ENCODE assay signal across 8 mouse cellular contexts in genomic region chr6:40393213-40393612, GRCm38 (mm10). TPM values are rescaled to one million over a fixed set of nuclear protein-coding genes. Genes with fewer than 3 reads are reported as not detected.
DNase-seq lines count a peak whose midpoint lies in the region; ATAC-seq and TF ChIP-seq lines count a peak whose summit lies in the region.
"Had no signal": no experiment of that assay in that cellular context is flagged by ENCODE, and none has a peak within 500 bp of the region (broad histone marks: within the 10 kb centered on the region; RNA-seq: fewer than 3 reads in every experiment).

No protein-coding gene starts in this region.

- no peak overlapping the region for H3K4me2 ChIP-seq in hindbrain, postnatal 0 days (ENCODE audit: low read depth, low read length)

- peak; percentile 99 for ATAC-seq in hindbrain, postnatal 0 days
- ATAC-seq in megakaryocyte progenitor cell, adult 5-6 weeks (replicated peaks; ENCODE audit: poor library complexity): peak; percentile 92

- no peaks in the 10 kb centered on the region for H3K27me3 ChIP-seq in hindbrain, postnatal 0 days (ENCODE audit: insufficient read depth, low read length)

- H3K4me3 ChIP-seq in hindbrain, postnatal 0 days (ENCODE audit: low read length): no peak overlapping the region

- peaks cover 5% of the 10 kb centered on the region; the same call in 1 of the 2 replicates for H3K36me3 ChIP-seq in hindbrain, postnatal 0 days (ENCODE audit: insufficient read depth, low read length)

- H3K9ac ChIP-seq in hindbrain, postnatal 0 days (replicated peaks; ENCODE audit: low read length): no peak overlapping the region

- no peaks in the 10 kb centered on the region for H3K9me3 ChIP-seq in hindbrain, postnatal 0 days (ENCODE audit: low read length)

- TF ChIP-seq CTCF in hindbrain, postnatal 0 days (IDR thresholded peaks at IDR 0.05; ENCODE audit: low read depth): peak; percentile 98

- no peak overlapping the region for H3K27ac ChIP-seq in hindbrain, postnatal 0 days

- H3K4me1 ChIP-seq in hindbrain, postnatal 0 days (ENCODE audit: insufficient read depth, low read length): no peaks in the 10 kb centered on the region

- peak; percentile 33 for DNase-seq in WW6 (ENCODE audit: low read depth, low spot score)
- peak; percentile 89 for DNase-seq in cerebellum, adult 9-10 months
- peak; percentile 91 to 97 for DNase-seq in frontal cortex, adult 2 months (ENCODE audit: extremely low spot score in 1 of 2, low spot score in 1 of 2)
- peak; percentile 96 for DNase-seq in hindbrain, postnatal 0 days (ENCODE audit: low spot score)
- DNase-seq in left cerebral cortex, adult 18-20 months (ENCODE audit: low spot score in 2 of 2): peak; percentile 88 to 91
- DNase-seq in right cerebral cortex, postnatal 4 days: peak; percentile 84

- WGBS in hindbrain, postnatal 0 days: 8% methylated on average over 3 of the region's 3 CpGs

RNA-seq across cellular contexts. Expression of gene E330009J07Rik, which starts 42.7 kb away (rescaled TPM):
- 24.1 and 24.5 TPM in 2 replicates for polyA plus RNA-seq in frontal cortex, adult 2 months (2012; rRNA removed)
- 28.0 and 29.1 TPM in 2 replicates for total RNA-seq in hindbrain, postnatal 0 days (2014; rRNA removed)
- polyA plus RNA-seq in hindbrain, postnatal 0 days (2015; fragmentation: Nextera tagmentation; extraction: Ambion mirVana): 9.9 and 12.8 TPM in 2 replicates
- 10 to 100 TPM; 60.6 to 72.1 TPM for total RNA-seq in left cerebral cortex, adult 18-20 months (2021)
- 7.0 and 9.2 TPM in 2 replicates for total RNA-seq in megakaryocyte progenitor cell, adult 5-6 weeks (2015)
- total RNA-seq in megakaryocyte progenitor cell, adult 5-6 weeks (2017): 12.3 and 12.5 TPM in 2 replicates

RNA-seq across cellular contexts. Expression of gene Wee2, which starts 45.7 kb away (rescaled TPM):
- polyA plus RNA-seq in frontal cortex, adult 2 months (2012; rRNA removed): 0.06 and 0.11 TPM in 2 replicates
- 0.10 TPM in 1 of 2 replicates, not detected in the other for total RNA-seq in hindbrain, postnatal 0 days (2014; rRNA removed)
- polyA plus RNA-seq in hindbrain, postnatal 0 days (2015; fragmentation: Nextera tagmentation; extraction: Ambion mirVana): 0.18 and 0.28 TPM in 2 replicates
- total RNA-seq in left cerebral cortex, adult 18-20 months (2021): under 1 TPM in 1 of 2 experiments, not detected in 1; 0.33 TPM
- total RNA-seq in megakaryocyte progenitor cell, adult 5-6 weeks (2015): not detected in 2 replicates
- not detected in 2 replicates for total RNA-seq in megakaryocyte progenitor cell, adult 5-6 weeks (2017)
- total RNA-seq: neutrophil, adult 5-6 weeks had no signal

Comparison
In these comparisons a context has a peak if more than half of its experiments do, and no peak if none do; other contexts are left out.
1. DNase-seq: peak in every context shown above with its lines; median percentile 96 in hindbrain, postnatal 0 days; 94 in frontal cortex, adult 2 months; 90 in left cerebral cortex, adult 18-20 months; 89 in cerebellum, adult 9-10 months; 84 in right cerebral cortex, postnatal 4 days; 33 in WW6.